Mouse (Mus musculus) forebrain, postnatal 0 days (tissue): ENCODE data around the gene Larp4. TPM values are rescaled to one million over a fixed set of nuclear protein-coding genes. Genes with fewer than 3 reads are reported as not detected.
"Not testable (repeated sequence)": the region's sequence is repeated elsewhere in the genome, so short reads cannot be mapped to it uniquely, and the experiment has no call there.

Experiments
- ATAC-seq: fragments of 200-750 bp; cut with Nextera tagmentation; 2 replicates; pipeline ENCODE4 v1.8.0; 2017; ENCODE audit warnings: mild to moderate bottlenecking, moderate library complexity
- DNase-seq: peaks from one replicate; pipeline ENCODE4 v3.0.0-alpha.2; 2015
- H3K27ac ChIP-seq: fragments of 300-500 bp; sonication (generic); 2 replicates; pipeline ENCODE4 v1.5.1; 2014; ENCODE audit warnings: low read depth, mild to moderate bottlenecking, antibody characterized with exemption, low read length, moderate library complexity, mixed read lengths
- H3K27me3 ChIP-seq: fragments of 300-500 bp; sonication (generic); 2 replicates; pipeline ENCODE4 v1.6.1; 2014; ENCODE audit warnings: mild to moderate bottlenecking, low read length, mixed read lengths; ENCODE audit not compliant: insufficient read depth
- H3K36me3 ChIP-seq: fragments of 300-500 bp; sonication (generic); 2 replicates; pipeline ENCODE4 v1.6.1; 2014; ENCODE audit warnings: mild to moderate bottlenecking, moderate library complexity; ENCODE audit not compliant: insufficient read depth
- H3K4me1 ChIP-seq: fragments of 300-500 bp; sonication (generic); 2 replicates; pipeline ENCODE4 v1.6.1; 2014; ENCODE audit warnings: antibody characterized with exemption; ENCODE audit not compliant: insufficient read depth
- H3K4me2 ChIP-seq: fragments of 300-500 bp; sonication (generic); 2 replicates; pipeline ENCODE4 v1.6.1; 2014; ENCODE audit warnings: low read depth, mild to moderate bottlenecking, moderate library complexity
- H3K4me3 ChIP-seq: fragments of 300-500 bp; sonication (generic); 2 replicates; pipeline ENCODE4 v1.5.1; 2014; ENCODE audit warnings: low read depth, low read length, mixed read lengths
- H3K9ac ChIP-seq: fragments of 300-500 bp; sonication (generic); 2 replicates; pipeline ENCODE4 v1.6.1; 2014; ENCODE audit warnings: mild to moderate bottlenecking
- H3K9me3 ChIP-seq: fragments of 300-500 bp; sonication (generic); 2 replicates; pipeline ENCODE4 v1.6.1; 2016; ENCODE audit warnings: low read length
- CTCF ChIP-seq: sonication (generic); IDR thresholded peaks from 2 replicates; pipeline ENCODE4 v1.5.1; 2016; ENCODE audit warnings: antibody characterized with exemption, control low read depth, low read depth
- WGBS: fragments of 180-500 bp; shearing (Covaris S2); extraction: QIAGEN DNeasy Blood & Tissue Kit; methylation state at CpG from one replicate; pipeline ENCODE4 v1.1.7; 2014; 5-methylcytosine and 5-hydroxymethylcytosine counted together
- polyA plus RNA-seq: library from polyadenylated mRNA; unstranded; fragments of >200 nt; fragmentation: Nextera tagmentation; extraction: Ambion mirVana; gene quantifications from 2 replicates; pipeline ENCODE4 v1.2.1, GENCODE M21; 2015
- total RNA-seq: library from RNA; depleted of rRNA; stranded (reverse); fragments of >200 nt; gene quantifications from 2 replicates; pipeline ENCODE4 v1.2.3, GENCODE M21; 2014

Gene Larp4
- total and polyA plus RNA-seq, 2 experiments from 2014 or later, result 19.1 to 48.6 TPM

DNA sequence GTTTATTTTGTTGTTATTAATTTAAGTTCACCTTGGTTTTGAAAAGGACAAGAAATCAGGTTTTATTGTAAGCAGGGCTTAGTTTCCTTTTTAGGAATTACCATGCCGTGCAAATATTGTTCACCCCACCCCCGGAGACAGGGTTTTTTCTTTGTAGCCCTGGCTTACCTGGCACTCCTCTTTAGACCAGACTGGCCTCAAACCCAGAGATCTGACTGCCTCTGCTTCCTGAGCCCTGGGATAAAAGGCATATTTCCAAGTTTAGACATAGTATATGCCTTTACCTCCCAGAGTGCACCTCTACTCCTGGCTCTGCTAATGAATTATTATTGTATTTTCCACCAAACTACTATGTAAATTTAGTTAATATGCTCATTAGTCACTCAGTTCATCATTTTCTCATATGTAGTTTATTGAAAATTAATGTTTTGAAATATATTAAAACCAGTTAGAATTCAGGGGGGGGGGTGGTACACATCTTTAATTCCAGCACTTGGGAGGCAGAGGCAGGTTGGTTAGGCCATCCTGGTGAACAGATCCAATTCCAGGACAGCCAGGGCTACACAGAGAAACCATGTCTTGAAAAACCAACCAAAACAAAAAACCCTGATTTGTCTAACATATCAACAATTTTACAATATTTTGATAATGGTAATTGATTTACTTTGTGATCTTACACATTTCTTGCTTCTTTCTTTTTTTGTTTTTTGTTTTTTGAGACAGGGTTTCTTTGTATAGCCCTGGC lies 4.8 kb downstream of the Larp4 start:
- Histone ChIP-seq H3K4me1 (peaks cover 4% of the 10 kb centered on the region; the same call in 1 of the 2 replicates), H3K27me3 (no peaks in the 10 kb centered on the region), H3K4me2 (no peak overlapping the region), H3K27ac (no peak overlapping the region), H3K4me3 (no peak overlapping the region), H3K9me3 (no peaks in the 10 kb centered on the region), H3K36me3 (no peaks in the 10 kb centered on the region), H3K9ac (no peak overlapping the region)
- no peak for DNase-seq
- TF ChIP-seq CTCF, result no peak
- 71% methylated on average over 2 of the region's 2 CpGs for WGBS
- ATAC-seq, result no peak

DNA sequence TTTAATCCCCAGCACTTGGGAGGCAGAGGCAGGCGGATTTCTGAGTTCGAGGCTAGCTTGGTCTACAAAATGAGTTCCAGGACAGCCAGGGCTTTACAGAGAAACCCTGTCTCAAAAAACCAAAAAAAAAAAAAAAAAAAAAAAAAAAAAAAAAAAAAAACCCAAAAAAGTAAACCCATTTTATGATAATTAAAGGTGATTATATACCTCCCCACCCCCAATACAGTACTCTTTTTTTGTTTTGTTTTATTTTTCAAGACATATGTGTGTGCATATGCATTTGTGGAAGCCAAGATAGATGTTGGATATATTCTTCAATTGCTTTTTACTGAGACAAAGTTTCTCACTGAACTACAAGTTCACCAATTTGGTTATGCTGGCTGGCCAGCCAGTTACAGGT lies 6.3 kb downstream of the Larp4 start:
- not testable (repeated sequence) for H3K4me3 ChIP-seq, H3K9ac ChIP-seq, H3K36me3 ChIP-seq, H3K4me2 ChIP-seq, H3K9me3 ChIP-seq, DNase-seq, H3K27ac ChIP-seq, H3K27me3 ChIP-seq, H3K4me1 ChIP-seq, ATAC-seq
- 88% methylated on average over 2 of the region's 2 CpGs for WGBS

- H3K4me2 ChIP-seq, result no peak overlapping the region
- no peaks in the 10 kb centered on the region for H3K27me3 ChIP-seq
- no peaks in the 10 kb centered on the region for H3K4me1 ChIP-seq
- no peak for ATAC-seq
- TF ChIP-seq CTCF, result no peak
- no peaks in the 10 kb centered on the region for H3K36me3 ChIP-seq
- WGBS, result 85% methylated on average over 1 of the region's 1 CpGs
- no peak overlapping the region for H3K9ac ChIP-seq
- H3K9me3 ChIP-seq, result no peaks in the 10 kb centered on the region
- no peak for DNase-seq
- no peak overlapping the region for H3K4me3 ChIP-seq
- no peak overlapping the region for H3K27ac ChIP-seq
Observed at GRCm38 (mm10) chr15:99979266-99979665, 9.4 kb downstream of the Larp4 start.

GRCm38 (mm10) chr15:99979715-99980114 lies 9.8 kb downstream of the Larp4 start:
- Histone ChIP-seq H3K9me3 (no peaks in the 10 kb centered on the region), H3K4me2 (no peak overlapping the region), H3K27ac (no peak overlapping the region), H3K9ac (no peak overlapping the region), H3K36me3 (no peaks in the 10 kb centered on the region), H3K4me1 (no peaks in the 10 kb centered on the region), H3K27me3 (no peaks in the 10 kb centered on the region), H3K4me3 (no peak overlapping the region)
- DNase-seq (no peak), ATAC-seq (no peak)
- WGBS, result 97% methylated on average over 2 of the region's 2 CpGs
- TF ChIP-seq CTCF, result no peak

DNA sequence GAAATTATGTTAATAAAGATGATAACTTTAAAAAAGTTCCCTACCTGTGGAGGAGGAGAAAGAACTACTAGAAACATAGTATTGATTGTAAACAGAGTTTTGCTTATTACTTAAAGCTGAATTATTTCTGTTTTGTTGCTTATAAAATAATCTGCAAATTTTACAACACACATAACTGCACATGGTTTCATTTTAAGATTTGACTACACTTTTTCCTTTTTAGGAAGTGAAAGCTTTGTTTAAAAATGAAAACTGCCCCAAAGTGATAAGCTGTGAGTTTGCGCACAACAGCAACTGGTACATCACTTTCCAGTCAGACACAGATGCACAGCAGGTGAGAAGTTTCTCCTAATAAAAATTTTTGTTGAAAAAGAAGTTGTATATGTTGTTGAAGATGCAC lies 23.2 kb downstream of the Larp4 start:
- Histone ChIP-seq H3K27ac (no peak overlapping the region), H3K4me2 (no peak overlapping the region), H3K4me3 (no peak overlapping the region), H3K36me3 (peaks cover 39% of the 10 kb centered on the region), H3K4me1 (no peaks in the 10 kb centered on the region), H3K9me3 (no peaks in the 10 kb centered on the region), H3K9ac (no peak overlapping the region), H3K27me3 (no peaks in the 10 kb centered on the region)
- ATAC-seq (no peak), DNase-seq (no peak)
- WGBS, result 98% methylated on average over 1 of the region's 1 CpGs
- TF ChIP-seq CTCF, result no peak

DNA sequence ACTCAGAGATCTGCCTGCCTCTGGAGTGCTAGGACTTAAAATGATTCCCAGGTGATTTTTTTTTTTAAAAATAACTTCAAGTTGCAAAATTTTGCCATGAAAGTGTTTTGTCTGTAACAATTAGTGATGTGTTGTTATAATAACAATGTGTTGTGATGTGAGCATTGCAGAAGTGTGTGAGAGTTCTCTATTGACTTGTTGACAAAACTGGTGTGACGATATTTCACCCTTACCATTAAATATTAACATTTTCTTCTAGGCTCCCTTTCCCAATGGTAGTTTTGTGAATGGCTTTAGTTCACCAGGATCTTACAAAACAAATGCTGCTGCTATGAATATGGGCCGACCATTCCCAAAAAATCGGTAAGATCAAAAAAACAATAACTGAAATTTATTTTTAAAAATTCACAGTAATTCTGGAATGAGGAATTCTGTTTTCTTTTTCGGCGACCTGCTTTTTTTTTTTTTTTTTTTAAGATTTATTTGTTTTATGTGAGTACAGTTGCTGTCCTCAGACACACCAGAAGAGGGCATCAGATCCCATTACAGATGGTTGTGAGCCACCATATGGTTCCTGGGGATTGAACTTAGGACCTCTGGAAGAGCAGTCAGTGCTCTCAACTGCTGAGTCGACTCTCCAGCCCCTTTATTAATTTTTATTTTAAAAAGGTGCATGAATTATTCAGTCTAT lies 27.4 kb downstream of the Larp4 start:
- TF ChIP-seq CTCF, result no peak
- WGBS, result 91% methylated on average over 6 of the region's 6 CpGs
- Histone ChIP-seq H3K36me3 (peaks cover 44% of the 10 kb centered on the region), H3K27ac (no peak overlapping the region), H3K4me2 (no peak overlapping the region), H3K4me1 (no peaks in the 10 kb centered on the region), H3K9ac (no peak overlapping the region), H3K27me3 (no peaks in the 10 kb centered on the region), H3K9me3 (no peaks in the 10 kb centered on the region), H3K4me3 (no peak overlapping the region)
- ATAC-seq (no peak), DNase-seq (no peak)

- H3K9ac ChIP-seq, result no peak overlapping the region
- no peak overlapping the region for H3K27ac ChIP-seq
- no peaks in the 10 kb centered on the region for H3K4me1 ChIP-seq
- H3K4me3 ChIP-seq, result no peak overlapping the region
- no peak for DNase-seq
- TF ChIP-seq CTCF, result no peak
- no peak overlapping the region for H3K4me2 ChIP-seq
- H3K27me3 ChIP-seq, result no peaks in the 10 kb centered on the region
- no peaks in the 10 kb centered on the region for H3K9me3 ChIP-seq
- ATAC-seq, result no peak
- WGBS, result 91% methylated on average over 1 of the region's 1 CpGs
- H3K36me3 ChIP-seq, result peaks cover 51% of the 10 kb centered on the region
Observed at GRCm38 (mm10) chr15:99999390-99999789, 29.5 kb downstream of the Larp4 start.
